Mouse (Mus musculus): Measurements from ENCODE around the gene Mcrip1. TPM values are rescaled to one million over a fixed set of nuclear protein-coding genes. Genes with fewer than 3 reads are reported as not detected.
"Not testable (repeated sequence)": the region's sequence is repeated elsewhere in the genome, so short reads cannot be mapped to it uniquely, and the experiment has no call there.

Mcrip1 gene
- total RNA-seq, 2 experiments from 2014 or later, result 103 to 110 TPM

- intact Hi-C loops (cut with DNase I), result no loop called here
These were observed 26.9 kb upstream of the Mcrip1 start for GRCm38 (mm10) chr11:120576365-120576981.

GRCm38 (mm10) chr11:120575940-120576339 lies 26.4 kb upstream of the Mcrip1 start:
- intact Hi-C loops (cut with DNase I), result no loop called here
- no peak for DNase-seq (ENCODE audit: extremely low spot score in 1 of 2, low spot score in 2 of 2)

More at GRCm38 (mm10) chr11:120576365-120576981, 26.9 kb upstream of the Mcrip1 start:
- no peak for DNase-seq (ENCODE audit: extremely low spot score in 1 of 2, low spot score in 2 of 2)

- intact Hi-C loops (cut with DNase I), result no loop called here
- no peak for DNase-seq (ENCODE audit: extremely low spot score in 1 of 2, low spot score in 2 of 2)
These were observed 25.5 kb upstream of the Mcrip1 start for GRCm38 (mm10) chr11:120575046-120575445.

GRCm38 (mm10) chr11:120574278-120574600 lies 24.7 kb upstream of the Mcrip1 start:
- DNase-seq (ENCODE audit: extremely low spot score in 1 of 2, low spot score in 2 of 2), result no peak
- intact Hi-C loops (cut with DNase I), result no loop called here

- intact Hi-C loops (cut with DNase I), result loop anchor here (2.0 kb wide), 1 partner anchor 55 kb away; no protein-coding TSS in a partner anchor
- DNase-seq (ENCODE audit: extremely low spot score in 1 of 2, low spot score in 2 of 2), result no peak
These were observed 24.2 kb upstream of the Mcrip1 start for GRCm38 (mm10) chr11:120573585-120574277.

GRCm38 (mm10) chr11:120572752-120573584 lies 23.4 kb upstream of the Mcrip1 start, which contains the start of gene P4hb:
Gene P4hb, minus strand, starts transcription at chr11:120573253.
- intact Hi-C loops (cut with DNase I), result loop anchor here (2.0 kb wide), 1 partner anchor 54 kb away; no protein-coding TSS in a partner anchor
- DNase-seq (ENCODE audit: extremely low spot score in 1 of 2, low spot score in 2 of 2), result peak; percentile 100

GRCm38 (mm10) chr11:120572417-120572751 lies 22.9 kb upstream of the Mcrip1 start:
- intact Hi-C loops (cut with DNase I), result loop anchor here (2.0 kb wide), 1 partner anchor 54 kb away; no protein-coding TSS in a partner anchor
- DNase-seq (ENCODE audit: extremely low spot score in 1 of 2, low spot score in 2 of 2), result no peak

GRCm38 (mm10) chr11:120571754-120572416 lies 22.4 kb upstream of the Mcrip1 start:
- intact Hi-C loops (cut with DNase I), result loop anchor here (2.0 kb wide), 1 partner anchor 53 kb away; no protein-coding TSS in a partner anchor
- no peak for DNase-seq (ENCODE audit: extremely low spot score in 1 of 2, low spot score in 2 of 2)

- DNase-seq (ENCODE audit: extremely low spot score in 1 of 2, low spot score in 2 of 2), result no peak
- intact Hi-C loops (cut with DNase I), result no loop called here
These were observed 21.6 kb upstream of the Mcrip1 start for GRCm38 (mm10) chr11:120571122-120571521.

- no peak for DNase-seq (ENCODE audit: extremely low spot score in 1 of 2, low spot score in 2 of 2)
- intact Hi-C loops (cut with DNase I), result no loop called here
These were observed 18.8 kb upstream of the Mcrip1 start for GRCm38 (mm10) chr11:120568324-120568723.

- DNase-seq (ENCODE audit: extremely low spot score in 1 of 2, low spot score in 2 of 2), result no peak
- intact Hi-C loops (cut with DNase I), result no loop called here
These were observed 15.6 kb upstream of the Mcrip1 start for GRCm38 (mm10) chr11:120565114-120565513.

GRCm38 (mm10) chr11:120562949-120563348 lies 13.4 kb upstream of the Mcrip1 start:
- intact Hi-C loops (cut with DNase I), result no loop called here
- DNase-seq (ENCODE audit: extremely low spot score in 1 of 2, low spot score in 2 of 2), result no peak

- intact Hi-C loops (cut with DNase I), result no loop called here
- no peak for DNase-seq (ENCODE audit: extremely low spot score in 1 of 2, low spot score in 2 of 2)
These were observed 11.6 kb upstream of the Mcrip1 start for GRCm38 (mm10) chr11:120560952-120561728.

- DNase-seq (ENCODE audit: extremely low spot score in 1 of 2, low spot score in 2 of 2); intact Hi-C loops (cut with DNase I): not testable (repeated sequence)
These were observed 9.3 kb upstream of the Mcrip1 start for GRCm38 (mm10) chr11:120558843-120559242.

GRCm38 (mm10) chr11:120555260-120555659 lies 5.7 kb upstream of the Mcrip1 start:
- DNase-seq (ENCODE audit: extremely low spot score in 1 of 2, low spot score in 2 of 2), result no peak
- intact Hi-C loops (cut with DNase I), result no loop called here

- intact Hi-C loops (cut with DNase I), result no loop called here
- no peak for DNase-seq (ENCODE audit: extremely low spot score in 1 of 2, low spot score in 2 of 2)
These were observed 5.3 kb upstream of the Mcrip1 start for GRCm38 (mm10) chr11:120554834-120555233.

- no peak for DNase-seq (ENCODE audit: extremely low spot score in 1 of 2, low spot score in 2 of 2)
- intact Hi-C loops (cut with DNase I), result no loop called here
These were observed 3.2 kb upstream of the Mcrip1 start for GRCm38 (mm10) chr11:120552736-120553135.

- no peak for DNase-seq (ENCODE audit: extremely low spot score in 1 of 2, low spot score in 2 of 2)
- intact Hi-C loops (cut with DNase I), result no loop called here
These were observed 1.4 kb upstream of the Mcrip1 start, which contains the start of gene Ppp1r27 for GRCm38 (mm10) chr11:120550810-120551440. Gene Ppp1r27, minus strand, starts transcription at chr11:120551132.

Measured in left cerebral cortex, postnatal 10 days (tissue).